Mouse (Mus musculus): ENCODE measurements around the gene Clasp1. TPM values are rescaled to one million over a fixed set of nuclear protein-coding genes. Genes with fewer than 3 reads are reported as not detected.
A peak's percentile ranks its signal among the peaks of the same experiment; 100 is the strongest.

Clasp1 gene
- total and polyA plus RNA-seq, 2 experiments from 2014 or later: 106 to 366 TPM

- Histone ChIP-seq H3K9ac (replicated peaks; ENCODE audit: low read depth, low read length) (peak overlapping the region; percentile 82), H3K4me3 (ENCODE audit: low read depth, low read length) (peak overlapping the region; percentile 56), H3K36me3 (replicated peaks; ENCODE audit: control insufficient read depth, insufficient read depth, low read length) (peaks cover 3% of the 10 kb centered on the region; the same call in 1 of the 2 replicates), H3K27ac (ENCODE audit: low read depth) (peak overlapping the region; percentile 97), H3K4me2 (ENCODE audit: low read depth, low read length) (peak overlapping the region; percentile 69), H3K27me3 (ENCODE audit: control insufficient read depth, insufficient read depth, low read length) (no peaks in the 10 kb centered on the region), H3K4me1 (ENCODE audit: control insufficient read depth, insufficient read depth) (peaks cover 35% of the 10 kb centered on the region), H3K9me3 (replicated peaks; ENCODE audit: control insufficient read depth, low read length) (no peaks in the 10 kb centered on the region)
- peak; percentile 25; the same call in 1 of the 2 replicates for ATAC-seq (ENCODE audit: insufficient read depth, low read depth)
- 28% methylated on average over 3 of the region's 3 CpGs for WGBS
- no peak for DNase-seq (ENCODE audit: low spot score)
- TF ChIP-seq EP300 (IDR thresholded peaks at IDR 0.05; ENCODE audit: low read depth): no peak
- TF ChIP-seq CTCF (IDR thresholded peaks at IDR 0.05; ENCODE audit: low read depth): no peak
Observed at GRCm38 (mm10) chr1:118485572-118485971, 96.7 kb downstream of the Clasp1 start.

GRCm38 (mm10) chr1:118486021-118486420, 97.2 kb downstream of the Clasp1 start:
- peak; percentile 66 for ATAC-seq (ENCODE audit: insufficient read depth, low read depth)
- Histone ChIP-seq H3K4me3 (ENCODE audit: low read depth, low read length) (no peak overlapping the region), H3K27ac (ENCODE audit: low read depth) (peak overlapping the region; percentile 97), H3K4me2 (ENCODE audit: low read depth, low read length) (peak overlapping the region; percentile 69), H3K9me3 (replicated peaks; ENCODE audit: control insufficient read depth, low read length) (no peaks in the 10 kb centered on the region), H3K36me3 (replicated peaks; ENCODE audit: control insufficient read depth, insufficient read depth, low read length) (peaks cover 3% of the 10 kb centered on the region; the same call in 1 of the 2 replicates), H3K9ac (replicated peaks; ENCODE audit: low read depth, low read length) (no peak overlapping the region), H3K27me3 (ENCODE audit: control insufficient read depth, insufficient read depth, low read length) (no peaks in the 10 kb centered on the region), H3K4me1 (ENCODE audit: control insufficient read depth, insufficient read depth) (peaks cover 34% of the 10 kb centered on the region)
- peak; percentile 96 for DNase-seq (ENCODE audit: low spot score)
- peak; percentile 69; the same call in 1 of the 2 replicates for TF ChIP-seq EP300 (IDR thresholded peaks at IDR 0.05; ENCODE audit: low read depth)
- TF ChIP-seq CTCF (IDR thresholded peaks at IDR 0.05; ENCODE audit: low read depth): 0 out of 2 replicates have a peak, but pooled peaks have one; percentile 2

- Histone ChIP-seq H3K36me3 (replicated peaks; ENCODE audit: control insufficient read depth, insufficient read depth, low read length) (peaks cover 10% of the 10 kb centered on the region), H3K4me3 (ENCODE audit: low read depth, low read length) (no peak overlapping the region), H3K27ac (ENCODE audit: low read depth) (peak overlapping the region; percentile 39), H3K27me3 (ENCODE audit: control insufficient read depth, insufficient read depth, low read length) (no peaks in the 10 kb centered on the region), H3K9me3 (replicated peaks; ENCODE audit: control insufficient read depth, low read length) (no peaks in the 10 kb centered on the region), H3K9ac (replicated peaks; ENCODE audit: low read depth, low read length) (no peak overlapping the region), H3K4me2 (ENCODE audit: low read depth, low read length) (no peak overlapping the region), H3K4me1 (ENCODE audit: control insufficient read depth, insufficient read depth) (peaks cover 25% of the 10 kb centered on the region)
- DNase-seq (ENCODE audit: low spot score) (no peak), ATAC-seq (ENCODE audit: insufficient read depth, low read depth) (no peak)
- TF ChIP-seq EP300 (IDR thresholded peaks at IDR 0.05; ENCODE audit: low read depth): no peak
- peak; percentile 45 for TF ChIP-seq CTCF (IDR thresholded peaks at IDR 0.05; ENCODE audit: low read depth)
- WGBS: 58% methylated on average over 3 of the region's 3 CpGs
Observed at GRCm38 (mm10) chr1:118492811-118493210, 104.0 kb downstream of the Clasp1 start.

- no peak for DNase-seq (ENCODE audit: low spot score)
- no peak for ATAC-seq (ENCODE audit: insufficient read depth, low read depth)
- no peak for TF ChIP-seq CTCF (IDR thresholded peaks at IDR 0.05; ENCODE audit: low read depth)
- no peak for TF ChIP-seq EP300 (IDR thresholded peaks at IDR 0.05; ENCODE audit: low read depth)
- no peak overlapping the region for H3K4me2 ChIP-seq (ENCODE audit: low read depth, low read length)
- no peak overlapping the region for H3K4me3 ChIP-seq (ENCODE audit: low read depth, low read length)
- H3K9ac ChIP-seq (replicated peaks; ENCODE audit: low read depth, low read length): no peak overlapping the region
- 0 out of 2 replicates have a peak overlapping the region, but pooled peaks have one; percentile 18 for H3K27ac ChIP-seq (ENCODE audit: low read depth)
- 91% methylated on average over 9 of the region's 9 CpGs for WGBS
- no peaks in the 10 kb centered on the region for H3K9me3 ChIP-seq (replicated peaks; ENCODE audit: control insufficient read depth, low read length)
- peaks cover 24% of the 10 kb centered on the region for H3K36me3 ChIP-seq (replicated peaks; ENCODE audit: control insufficient read depth, insufficient read depth, low read length)
- H3K27me3 ChIP-seq (ENCODE audit: control insufficient read depth, insufficient read depth, low read length): no peaks in the 10 kb centered on the region
- 0 out of 2 replicates have a peak, but pooled peaks cover 9% of the 10 kb centered on the region for H3K4me1 ChIP-seq (ENCODE audit: control insufficient read depth, insufficient read depth)
Observed at GRCm38 (mm10) chr1:118494551-118494950, 105.7 kb downstream of the Clasp1 start.

- 54% methylated on average over 5 of the region's 5 CpGs for WGBS
Observed at GRCm38 (mm10) chr1:118498311-118498710, 109.5 kb downstream of the Clasp1 start.

GRCm38 (mm10) chr1:118500606-118501005, 111.7 kb downstream of the Clasp1 start:
- WGBS: 91% methylated on average over 11 of the region's 11 CpGs
- Histone ChIP-seq H3K27ac (ENCODE audit: low read depth) (no peak overlapping the region), H3K4me1 (ENCODE audit: control insufficient read depth, insufficient read depth) (no peaks in the 10 kb centered on the region), H3K4me2 (ENCODE audit: low read depth, low read length) (no peak overlapping the region), H3K9me3 (replicated peaks; ENCODE audit: control insufficient read depth, low read length) (no peaks in the 10 kb centered on the region), H3K4me3 (ENCODE audit: low read depth, low read length) (no peak overlapping the region), H3K27me3 (ENCODE audit: control insufficient read depth, insufficient read depth, low read length) (no peaks in the 10 kb centered on the region), H3K9ac (replicated peaks; ENCODE audit: low read depth, low read length) (no peak overlapping the region), H3K36me3 (replicated peaks; ENCODE audit: control insufficient read depth, insufficient read depth, low read length) (peaks cover 81% of the 10 kb centered on the region)
- no peak for TF ChIP-seq EP300 (IDR thresholded peaks at IDR 0.05; ENCODE audit: low read depth)
- no peak for TF ChIP-seq CTCF (IDR thresholded peaks at IDR 0.05; ENCODE audit: low read depth)
- DNase-seq (ENCODE audit: low spot score) (no peak), ATAC-seq (ENCODE audit: insufficient read depth, low read depth) (no peak)

More at GRCm38 (mm10) chr1:118498311-118498710, 109.5 kb downstream of the Clasp1 start:
- no peaks in the 10 kb centered on the region for H3K27me3 ChIP-seq (ENCODE audit: control insufficient read depth, insufficient read depth, low read length)
- H3K4me1 ChIP-seq (ENCODE audit: control insufficient read depth, insufficient read depth): 0 out of 2 replicates have a peak, but pooled peaks cover 6% of the 10 kb centered on the region
- ATAC-seq (ENCODE audit: insufficient read depth, low read depth) (peak; percentile 74), DNase-seq (ENCODE audit: low spot score) (peak; percentile 71)
- no peak overlapping the region for H3K9ac ChIP-seq (replicated peaks; ENCODE audit: low read depth, low read length)
- H3K4me2 ChIP-seq (ENCODE audit: low read depth, low read length): no peak overlapping the region
- H3K27ac ChIP-seq (ENCODE audit: low read depth): no peak overlapping the region
- no peak for TF ChIP-seq EP300 (IDR thresholded peaks at IDR 0.05; ENCODE audit: low read depth)
- peak; percentile 89 for TF ChIP-seq CTCF (IDR thresholded peaks at IDR 0.05; ENCODE audit: low read depth)
- H3K9me3 ChIP-seq (replicated peaks; ENCODE audit: control insufficient read depth, low read length): no peaks in the 10 kb centered on the region
- peaks cover 61% of the 10 kb centered on the region for H3K36me3 ChIP-seq (replicated peaks; ENCODE audit: control insufficient read depth, insufficient read depth, low read length)
- no peak overlapping the region for H3K4me3 ChIP-seq (ENCODE audit: low read depth, low read length)

Measured in heart, postnatal 0 days (tissue).